Mouse (Mus musculus): ENCODE data around the gene Slc44a1. TPM values are rescaled to one million over a fixed set of nuclear protein-coding genes. Genes with fewer than 3 reads are reported as not detected.

The Slc44a1 gene
- polyA plus RNA-seq, 1 experiment from 2014 or later: 10.8 TPM

GRCm38 (mm10) chr4:53658029-53658428 lies 217.8 kb downstream of the Slc44a1 start:
- 89% methylated on average over 3 of the region's 3 CpGs for WGBS
- Histone ChIP-seq H3K36me3 (peaks cover 62% of the 10 kb centered on the region), H3K4me1 (replicated peaks) (no peaks in the 10 kb centered on the region), H3K4me3 (no peak overlapping the region), H3K9me3 (no peaks in the 10 kb centered on the region), H3K27me3 (ENCODE audit: insufficient read depth, poor library complexity, severe bottlenecking) (no peaks in the 10 kb centered on the region), H3K27ac (no peak overlapping the region)
- DNase-seq (ENCODE audit: low spot score): no peak

- Histone ChIP-seq H3K27ac (no peak overlapping the region), H3K27me3 (ENCODE audit: insufficient read depth, poor library complexity, severe bottlenecking) (no peaks in the 10 kb centered on the region), H3K4me1 (replicated peaks) (no peaks in the 10 kb centered on the region), H3K36me3 (peaks cover 56% of the 10 kb centered on the region), H3K4me3 (no peak overlapping the region), H3K9me3 (no peaks in the 10 kb centered on the region)
- DNase-seq (ENCODE audit: low spot score): no peak
Measured at GRCm38 (mm10) chr4:53660711-53661110, 220.5 kb downstream of the Slc44a1 start.

Other genes with a start within 250 kb of the Slc44a1 start
- gene Fsd1l, start 191.1 kb downstream of the Slc44a1 start, polyA plus RNA-seq (2016; fragmentation: Nextera tagmentation; extraction: Ambion mirVana): 23.2 and 26.0 TPM in 2 replicates